Mouse (Mus musculus) testis, adult 2 months (tissue): ENCODE results near the gene P3h4. TPM values are rescaled to one million over a fixed set of nuclear protein-coding genes. Genes with fewer than 3 reads are reported as not detected.

Experiments used
- H3K27ac ChIP-seq: fragments of 200-500 bp; 2 replicates; pipeline ENCODE4 v1.5.1; 2012; ENCODE audit warnings: low read depth, low read length; ENCODE audit not compliant: control insufficient read depth, insufficient read depth
- H3K27me3 ChIP-seq: fragments of 200-500 bp; 2 replicates; pipeline ENCODE4 v1.6.1; 2012; ENCODE audit warnings: mild to moderate bottlenecking, low read length, moderate library complexity; ENCODE audit not compliant: control insufficient read depth, insufficient read depth
- H3K36me3 ChIP-seq: fragments of 200-500 bp; 2 replicates; pipeline ENCODE4 v1.6.1; 2012; ENCODE audit warnings: mild to moderate bottlenecking, low read length; ENCODE audit not compliant: control insufficient read depth, insufficient read depth
- H3K4me1 ChIP-seq: fragments of 200-500 bp; 2 replicates; pipeline ENCODE4 v1.6.1; 2012; ENCODE audit warnings: low read length; ENCODE audit not compliant: control insufficient read depth, insufficient read depth
- H3K4me3 ChIP-seq: fragments of 200-500 bp; 2 replicates; pipeline ENCODE4 v1.5.1; 2012; ENCODE audit warnings: low read depth, mild to moderate bottlenecking, low read length, moderate library complexity, mixed read lengths; ENCODE audit not compliant: control insufficient read depth
- CTCF ChIP-seq: fragments of 200-500 bp; IDR thresholded peaks from 2 replicates; pipeline ENCODE4 v1.5.1; 2012; ENCODE audit warnings: low read depth, mild to moderate bottlenecking, inconsistent platforms, low read length, moderate library complexity; ENCODE audit not compliant: control insufficient read depth, insufficient read depth, insufficient replicate concordance
- POLR2A ChIP-seq: fragments of 200-500 bp; IDR thresholded peaks from 2 replicates; pipeline ENCODE4 v1.6.1; 2012; ENCODE audit warnings: low read depth, mild to moderate bottlenecking, inconsistent platforms, low read length, moderate library complexity; ENCODE audit not compliant: control insufficient read depth
- polyA plus RNA-seq: library from polyadenylated mRNA; depleted of rRNA; stranded (reverse); fragments of >200 nt; gene quantifications from 2 replicates; pipeline ENCODE4 v1.2.3, GENCODE M21; 2012; rRNA removed

The P3h4 gene
- 8.5 and 9.0 TPM in 2 replicates for polyA plus RNA-seq

DNA sequence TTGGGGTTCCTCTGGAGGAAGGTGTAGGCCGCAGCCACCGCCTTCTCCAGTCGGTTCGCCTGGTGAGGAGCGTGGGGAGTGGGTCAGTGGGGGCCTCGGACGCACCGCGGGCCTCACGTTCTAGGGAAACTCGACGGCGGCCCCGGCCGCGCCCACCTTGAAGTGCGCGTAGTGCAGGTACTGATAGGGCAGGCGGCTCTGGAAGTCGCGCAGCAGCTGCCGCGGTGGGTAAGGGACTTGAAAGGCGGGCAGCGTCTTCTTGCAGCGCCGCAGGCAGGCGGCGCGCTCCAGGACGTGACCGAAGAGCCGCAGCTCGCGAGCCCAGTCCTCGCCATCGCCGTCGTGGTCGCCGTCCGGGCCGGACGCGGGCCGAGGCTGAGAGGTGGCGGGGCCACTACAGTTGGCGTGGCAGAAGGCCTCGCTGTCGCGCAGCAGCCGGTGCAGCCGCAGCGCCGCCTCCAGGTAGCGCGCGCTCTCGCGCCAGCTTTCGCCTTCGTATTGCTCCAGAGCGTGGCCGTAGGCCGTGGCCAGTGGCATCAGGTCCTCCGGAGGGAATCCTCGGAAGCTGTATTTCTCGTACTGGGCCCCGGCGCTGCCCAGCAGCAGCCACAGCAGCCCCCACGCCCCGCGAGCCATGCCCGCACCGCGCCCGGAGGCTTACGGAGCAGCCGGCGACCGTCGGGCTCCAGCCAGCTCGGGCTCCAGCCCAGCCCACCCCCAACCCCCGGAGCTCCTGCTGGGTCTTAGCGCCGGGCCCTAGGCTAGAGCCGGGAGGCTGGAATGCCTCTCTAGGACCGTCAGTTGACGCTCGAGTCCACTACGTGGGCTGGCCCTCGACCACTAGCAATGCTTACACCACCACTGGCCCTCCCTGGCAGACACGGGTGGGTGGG, at the start of gene P3h4:
TSS of gene P3h4 (minus strand) at position 816 of the 893 bp plus-strand sequence.
- peak within 1 kb of the TSS; percentile 44; the same call in 1 of the 2 replicates for H3K27ac ChIP-seq
- H3K4me1 ChIP-seq, result peaks cover 19% of the 10 kb centered on the region
- no peaks in the 10 kb centered on the region for H3K36me3 ChIP-seq
- no peaks in the 10 kb centered on the region for H3K27me3 ChIP-seq
- peak; percentile 1; the same call in 1 of the 2 replicates for TF ChIP-seq POLR2A
- TF ChIP-seq CTCF, result peak; percentile 43; the same call in 1 of the 2 replicates
- peak within 1 kb of the TSS; percentile 71 for H3K4me3 ChIP-seq

DNA sequence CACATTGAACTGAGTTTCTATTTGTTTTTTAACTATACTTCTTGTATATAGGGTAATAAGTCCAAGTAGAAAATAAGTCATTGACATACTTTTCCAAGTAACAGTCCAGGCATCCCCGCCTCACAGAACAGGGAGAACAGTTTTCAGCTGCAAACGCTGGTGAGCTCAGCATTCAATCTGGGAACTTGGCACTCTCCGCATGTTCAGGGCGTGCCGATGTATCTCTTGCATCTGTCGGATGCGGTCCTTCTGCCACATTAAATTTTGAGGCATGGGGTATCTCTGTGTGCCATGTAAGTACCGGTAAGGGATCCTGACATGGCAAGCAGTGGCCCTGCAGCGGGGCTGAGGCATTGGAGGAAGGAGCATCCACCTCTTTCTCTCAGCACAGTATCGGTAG, 48.1 kb upstream of the P3h4 start:
- H3K36me3 ChIP-seq, result peaks cover 1% of the 10 kb centered on the region; the same call in 1 of the 2 replicates
- no peaks in the 10 kb centered on the region for H3K27me3 ChIP-seq
- peaks cover 4% of the 10 kb centered on the region; the same call in 1 of the 2 replicates for H3K4me1 ChIP-seq
- H3K4me3 ChIP-seq, result no peak overlapping the region
- H3K27ac ChIP-seq, result no peak overlapping the region
- TF ChIP-seq CTCF (no peak), POLR2A (no peak)

DNA sequence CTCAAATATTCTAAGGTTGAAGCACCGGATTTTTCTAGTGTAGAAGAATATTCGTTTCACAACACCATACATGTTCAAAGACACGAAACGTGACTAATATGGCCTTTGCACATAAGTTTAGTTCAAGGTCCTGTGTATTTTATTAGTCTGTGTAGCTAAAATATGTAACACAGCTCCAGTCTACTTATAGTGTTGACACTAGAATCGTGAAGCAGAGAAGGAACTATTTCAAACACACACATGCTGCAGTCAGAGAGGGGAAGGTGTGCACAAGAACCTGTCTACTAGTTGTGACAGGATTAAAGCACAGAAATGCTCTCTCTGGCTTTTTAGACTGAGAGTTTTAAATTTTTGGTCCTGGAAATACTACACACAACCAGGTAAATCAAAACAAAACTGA, 43.1 kb upstream of the P3h4 start:
- H3K27me3 ChIP-seq, result no peaks in the 10 kb centered on the region
- 0 out of 2 replicates have a peak, but pooled peaks cover under 1% of the 10 kb centered on the region for H3K36me3 ChIP-seq
- no peak for TF ChIP-seq POLR2A
- TF ChIP-seq CTCF, result no peak
- no peak overlapping the region for H3K27ac ChIP-seq
- H3K4me1 ChIP-seq, result peaks cover under 1% of the 10 kb centered on the region; the same call in 1 of the 2 replicates
- H3K4me3 ChIP-seq, result no peak overlapping the region

DNA sequence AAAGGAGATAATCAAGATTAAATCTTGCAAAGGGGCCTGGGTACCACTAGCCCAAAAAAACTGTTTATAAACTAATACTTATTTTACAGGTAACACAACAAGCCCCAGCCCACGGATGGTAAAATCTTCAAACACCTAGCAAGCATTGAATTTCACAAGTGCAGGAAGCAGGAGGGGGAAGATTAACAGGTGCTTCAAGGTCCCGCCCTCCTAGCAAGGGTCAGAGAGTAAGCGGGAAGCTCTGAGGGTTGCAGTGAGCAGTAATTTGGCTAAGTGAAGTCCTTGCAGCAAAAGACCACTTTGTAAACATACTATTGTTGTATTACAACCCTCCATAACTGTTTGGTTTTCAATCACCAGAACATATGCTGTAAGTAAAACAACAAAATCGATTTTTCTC, 42.6 kb upstream of the P3h4 start:
- Histone ChIP-seq H3K4me1 (no peaks in the 10 kb centered on the region), H3K36me3 (no peaks in the 10 kb centered on the region)
- no peak for TF ChIP-seq POLR2A
- TF ChIP-seq CTCF, result no peak

DNA sequence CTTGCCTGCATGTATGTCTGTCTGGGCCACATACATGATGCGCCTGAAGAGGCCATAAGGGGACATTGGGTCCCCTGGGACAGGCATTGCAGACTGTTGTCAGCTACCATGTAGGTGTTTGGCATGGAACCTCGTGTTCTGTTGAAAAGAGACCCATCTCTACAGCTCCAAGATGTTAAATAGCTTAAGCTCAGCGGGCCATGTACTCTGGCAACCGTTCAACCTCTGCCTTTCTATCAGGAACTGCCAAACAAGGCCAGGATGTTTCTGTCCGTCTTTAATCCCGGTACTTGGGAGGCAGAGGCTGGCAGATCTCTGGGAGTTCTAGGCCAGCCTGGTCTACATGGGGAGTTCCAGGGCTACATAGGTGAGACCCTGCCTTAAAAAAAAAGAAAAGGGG, 28.0 kb upstream of the P3h4 start:
- H3K4me3 ChIP-seq, result peak overlapping the region; percentile 46
- peaks cover 5% of the 10 kb centered on the region for H3K4me1 ChIP-seq
- no peak overlapping the region for H3K27ac ChIP-seq
- H3K36me3 ChIP-seq, result no peaks in the 10 kb centered on the region
- H3K27me3 ChIP-seq, result no peaks in the 10 kb centered on the region
- TF ChIP-seq POLR2A (no peak), CTCF (no peak)

More for the DNA sequence above, 42.6 kb upstream of the P3h4 start:
- Histone ChIP-seq H3K27ac (no peak overlapping the region), H3K4me3 (no peak overlapping the region), H3K27me3 (no peaks in the 10 kb centered on the region)

DNA sequence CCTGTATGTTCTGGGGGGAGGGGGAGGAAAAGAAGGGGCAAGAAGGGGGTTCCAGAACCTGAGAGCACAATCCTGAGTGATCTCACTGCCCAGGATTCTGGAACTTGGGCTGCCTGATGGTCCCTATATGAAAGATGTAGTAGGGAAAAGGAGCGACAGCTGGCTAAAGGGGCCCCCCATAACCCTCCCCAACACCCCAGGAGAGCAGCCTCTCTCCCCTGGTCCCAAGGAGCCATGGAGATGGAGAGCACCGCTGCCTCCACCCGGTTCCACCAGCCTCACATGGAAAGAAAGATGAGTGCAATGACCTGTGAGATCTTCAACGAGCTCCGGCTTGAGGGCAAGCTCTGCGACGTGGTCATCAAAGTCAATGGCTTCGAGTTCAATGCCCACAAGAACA, 27.2 kb upstream of the P3h4 start, which contains the start of the genes Nt5c3b and Klhl10:
TSS of gene Nt5c3b (minus strand) at position 12 of the 400 bp plus-strand sequence.
TSS of gene Klhl10 (plus strand) at position 121 of the 400 bp plus-strand sequence.
- TF ChIP-seq CTCF (no peak), POLR2A (peak; percentile 14; the same call in 1 of the 2 replicates)
- H3K27ac ChIP-seq, result peak within 1 kb of the TSS; percentile 5; the same call in 1 of the 2 replicates
- peaks cover 5% of the 10 kb centered on the region for H3K4me1 ChIP-seq
- no peaks in the 10 kb centered on the region for H3K36me3 ChIP-seq
- H3K27me3 ChIP-seq, result no peaks in the 10 kb centered on the region
- peak within 1 kb of the TSS; percentile 80 for H3K4me3 ChIP-seq
